Mouse (Mus musculus) C2C12 (cell line): Measurements from ENCODE around the gene Wdr11. TPM values are rescaled to one million over a fixed set of nuclear protein-coding genes. Genes with fewer than 3 reads are reported as not detected.

Experiments
- H3K27me3 ChIP-seq: one replicate; pipeline ENCODE4 v1.6.1; 2011; ENCODE audit not compliant: control insufficient read depth, insufficient read depth, insufficient read length
- H3K36me3 ChIP-seq: one replicate; pipeline ENCODE4 v1.6.1; 2011; ENCODE audit not compliant: control insufficient read depth, insufficient read depth
- H3K4me3 ChIP-seq: one replicate; pipeline ENCODE4 v1.5.1; 2011; ENCODE audit warnings: mild to moderate bottlenecking, control low read depth; ENCODE audit not compliant: poor library complexity, insufficient read depth, severe bottlenecking
- H3K79me2 ChIP-seq: one replicate; pipeline ENCODE4 v1.6.1; 2011; ENCODE audit not compliant: control insufficient read depth, insufficient read depth
- H3K79me3 ChIP-seq: one replicate; pipeline ENCODE4 v1.6.1; 2011; ENCODE audit warnings: low read depth, control low read depth
- H3ac ChIP-seq: one replicate; pipeline ENCODE3; 2011; ENCODE audit warnings: low read depth; ENCODE audit not compliant: control insufficient read depth, insufficient read length
- CEBPB ChIP-seq: IDR thresholded peaks from one replicate; pipeline ENCODE4 v1.6.1; 2011; ENCODE audit warnings: low read depth, mild to moderate bottlenecking, control low read depth, moderate library complexity
- CTCF ChIP-seq: IDR thresholded peaks from one replicate; pipeline ENCODE4 v1.5.1; 2011; ENCODE audit not compliant: control insufficient read depth, insufficient read depth, insufficient read length
- FOSL1 ChIP-seq: IDR thresholded peaks from one replicate; pipeline ENCODE4 v1.8.0; 2011; ENCODE audit warnings: mild to moderate bottlenecking, low read length; ENCODE audit not compliant: poor library complexity, insufficient read depth, severe bottlenecking
- MAX ChIP-seq: IDR thresholded peaks from one replicate; pipeline ENCODE4 v1.6.1; 2011; ENCODE audit warnings: mild to moderate bottlenecking, control low read depth
- MYOD1 ChIP-seq: IDR thresholded peaks from one replicate; pipeline ENCODE4 v1.6.1; 2011; ENCODE audit warnings: low read depth; ENCODE audit not compliant: control insufficient read depth, insufficient read length
- MYOG ChIP-seq: IDR thresholded peaks from one replicate; pipeline ENCODE4 v1.6.1; 2011; ENCODE audit not compliant: control insufficient read depth, insufficient read length; ENCODE audit errors: extremely low read depth
- USF1 ChIP-seq: IDR thresholded peaks from one replicate; pipeline ENCODE4 v1.6.1; 2011; ENCODE audit warnings: low read depth, mild to moderate bottlenecking, control low read depth, moderate library complexity
- polyA plus RNA-seq: library from polyadenylated mRNA; unstranded; fragments of >200 nt; fragmentation: generic; extraction: Trizol; gene quantifications from one replicate; pipeline ENCODE4 v1.2.1, GENCODE M21; 2012; ENCODE audit warnings: missing spikeins

The Wdr11 gene
- polyA plus RNA-seq, 1 experiment = 13.7 TPM

- H3K4me3 ChIP-seq = no peak overlapping the region
- no peaks in the 10 kb centered on the region for H3K79me3 ChIP-seq
- H3K79me2 ChIP-seq = no peaks in the 10 kb centered on the region
- no peaks in the 10 kb centered on the region for H3K27me3 ChIP-seq
- H3ac ChIP-seq = no peak overlapping the region
- TF ChIP-seq USF1 (no peak), FOSL1 (no peak), MAX (no peak), MYOD1 (no peak)
- no peaks in the 10 kb centered on the region for H3K36me3 ChIP-seq
These were observed 56.1 kb downstream of the Wdr11 start for GRCm38 (mm10) chr7:129647798-129648197.

GRCm38 (mm10) chr7:129648938-129649337 is 57.3 kb downstream of the Wdr11 start:
- no peak for TF ChIP-seq MAX
- no peak for TF ChIP-seq USF1
- no peak for TF ChIP-seq FOSL1
- TF ChIP-seq CTCF = peak; percentile 70
- TF ChIP-seq CEBPB = no peak
- TF ChIP-seq MYOD1 = no peak
- TF ChIP-seq MYOG = no peak
- no peaks in the 10 kb centered on the region for H3K79me3 ChIP-seq
- H3ac ChIP-seq = no peak overlapping the region
- no peaks in the 10 kb centered on the region for H3K79me2 ChIP-seq
- no peak overlapping the region for H3K4me3 ChIP-seq
- no peaks in the 10 kb centered on the region for H3K36me3 ChIP-seq
- no peaks in the 10 kb centered on the region for H3K27me3 ChIP-seq

DNA sequence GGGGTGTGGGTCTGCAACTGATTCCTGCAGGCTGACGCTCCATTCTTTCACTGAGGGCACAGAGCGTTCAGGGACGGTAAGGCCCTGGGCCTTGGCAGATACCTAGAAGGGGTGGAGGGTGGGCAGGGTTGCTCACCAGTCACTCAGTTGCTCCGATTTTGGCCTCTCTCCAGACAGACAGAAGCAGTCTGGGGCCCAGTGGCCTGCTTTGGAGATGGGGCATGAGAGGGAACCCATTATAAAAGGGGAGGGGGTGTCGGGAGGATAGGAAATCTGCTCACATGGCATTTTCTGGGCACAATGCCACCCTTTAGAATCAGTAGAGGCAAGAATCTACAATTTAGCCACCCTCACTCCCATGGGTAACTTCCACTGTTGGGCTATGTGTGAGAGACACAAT is 59.1 kb downstream of the Wdr11 start:
- no peaks in the 10 kb centered on the region for H3K27me3 ChIP-seq
- H3K36me3 ChIP-seq = no peaks in the 10 kb centered on the region
- TF ChIP-seq MYOG (no peak), USF1 (no peak), MAX (no peak), FOSL1 (no peak), MYOD1 (no peak), CEBPB (no peak), CTCF (no peak)
- no peak overlapping the region for H3K4me3 ChIP-seq
- H3K79me2 ChIP-seq = no peaks in the 10 kb centered on the region
- H3ac ChIP-seq = no peak overlapping the region
- no peaks in the 10 kb centered on the region for H3K79me3 ChIP-seq

DNA sequence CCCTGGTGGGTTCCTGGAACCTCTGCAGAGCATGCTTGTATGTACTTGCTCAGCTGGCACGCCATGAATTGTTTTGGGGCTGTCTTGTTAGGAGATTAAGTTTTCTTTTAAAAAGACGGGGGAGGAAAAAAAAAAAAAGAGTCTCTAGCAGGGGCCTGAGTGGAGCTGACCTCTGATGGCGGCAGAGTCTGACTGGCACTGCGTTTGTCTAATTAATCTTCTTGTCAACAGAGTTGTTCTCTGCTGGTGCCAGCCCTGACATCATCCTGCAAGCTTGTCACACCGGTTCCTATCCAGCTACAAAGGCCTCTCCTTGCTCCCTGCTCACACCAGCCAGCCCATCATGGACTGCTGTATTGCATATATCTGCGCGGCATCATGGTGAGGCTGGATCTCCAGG is 60.1 kb downstream of the Wdr11 start:
- H3K27me3 ChIP-seq = no peaks in the 10 kb centered on the region
- no peak for TF ChIP-seq USF1
- no peak for TF ChIP-seq MAX
- TF ChIP-seq FOSL1 = no peak
- TF ChIP-seq CTCF = no peak
- TF ChIP-seq MYOD1 = no peak
- TF ChIP-seq CEBPB = no peak
- no peak for TF ChIP-seq MYOG
- no peaks in the 10 kb centered on the region for H3K79me3 ChIP-seq
- no peaks in the 10 kb centered on the region for H3K36me3 ChIP-seq
- no peak overlapping the region for H3K4me3 ChIP-seq
- H3K79me2 ChIP-seq = no peaks in the 10 kb centered on the region
- H3ac ChIP-seq = no peak overlapping the region

DNA sequence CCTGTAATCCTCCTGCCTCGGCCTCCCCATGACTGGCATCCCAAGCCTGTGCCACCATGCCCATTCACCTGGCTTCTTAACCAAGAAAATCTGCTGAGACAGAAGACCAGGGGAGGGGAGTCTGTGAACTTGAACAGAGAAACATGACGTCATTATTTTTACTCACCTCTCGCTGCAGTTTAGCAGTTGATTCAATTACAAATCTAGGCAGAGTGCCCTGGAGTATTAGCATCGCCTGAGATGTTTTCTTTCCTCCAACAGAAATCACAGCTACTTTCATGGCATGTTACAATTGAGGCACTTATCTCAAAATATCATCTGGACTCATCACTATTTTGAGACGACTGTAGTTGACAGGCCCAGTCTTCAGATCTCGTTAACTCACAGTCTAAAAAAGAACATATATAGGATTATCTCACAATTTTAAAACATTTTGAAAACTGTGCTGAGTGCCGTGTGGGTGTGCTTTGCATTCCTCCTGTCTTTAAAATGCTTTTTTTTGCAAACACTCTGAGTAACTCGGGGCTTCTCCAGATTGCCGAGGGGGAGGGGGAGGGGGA is 61.3 kb downstream of the Wdr11 start:
- Histone ChIP-seq H3K4me3 (no peak overlapping the region), H3K36me3 (no peaks in the 10 kb centered on the region), H3K27me3 (no peaks in the 10 kb centered on the region), H3K79me2 (no peaks in the 10 kb centered on the region), H3K79me3 (no peaks in the 10 kb centered on the region), H3ac (no peak overlapping the region)
- TF ChIP-seq CTCF (no peak), MYOD1 (no peak), MYOG (no peak), CEBPB (no peak), FOSL1 (no peak), MAX (no peak), USF1 (no peak)

DNA sequence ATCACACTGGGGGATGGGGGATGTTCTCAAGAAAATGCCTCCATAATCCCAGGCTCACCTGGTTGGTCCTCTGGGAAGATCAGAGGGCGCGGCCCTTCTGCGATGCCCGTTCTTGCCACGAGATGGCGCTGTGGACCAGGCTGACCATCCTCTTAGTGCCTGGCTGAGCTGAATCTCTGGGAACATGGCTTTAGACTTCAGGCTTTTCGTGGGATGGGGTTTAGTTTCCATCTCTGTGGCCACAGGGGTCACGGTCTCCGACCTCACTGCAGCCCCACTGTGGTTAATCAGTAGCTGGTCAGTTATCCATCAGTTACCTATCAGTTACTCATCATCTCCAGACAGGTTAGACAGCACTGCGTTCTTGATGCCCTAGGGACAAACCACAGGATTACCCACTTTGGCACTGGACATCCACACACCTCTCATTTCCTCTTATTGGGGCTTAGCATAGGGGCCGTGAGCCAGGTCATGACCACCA is 62.2 kb downstream of the Wdr11 start:
- Histone ChIP-seq H3K36me3 (no peaks in the 10 kb centered on the region), H3K4me3 (no peak overlapping the region), H3K27me3 (no peaks in the 10 kb centered on the region), H3ac (no peak overlapping the region), H3K79me3 (no peaks in the 10 kb centered on the region), H3K79me2 (no peaks in the 10 kb centered on the region)
- TF ChIP-seq CTCF (peak; percentile 95), MYOG (no peak)
